Mouse (Mus musculus) stomach, embryonic 16.5 days (tissue): ENCODE data around the gene Arid1a. TPM values are rescaled to one million over a fixed set of nuclear protein-coding genes. Genes with fewer than 3 reads are reported as not detected.
A peak's percentile ranks its signal among the peaks of the same experiment; 100 is the strongest.

Experiments used
- ATAC-seq: fragments of 200-750 bp; cut with Nextera tagmentation; 2 replicates; pipeline ENCODE4 v1.8.0; 2017; ENCODE audit warnings: moderate number of reproducible peaks, moderate TSS enrichment; ENCODE audit not compliant: insufficient read depth, low FRiP score
- H3K27ac ChIP-seq: fragments of 300-500 bp; sonication (generic); 2 replicates; pipeline ENCODE4 v1.5.1; 2014; ENCODE audit warnings: low read length
- H3K27me3 ChIP-seq: fragments of 300-500 bp; sonication (generic); 2 replicates; pipeline ENCODE4 v1.6.1; 2014; ENCODE audit warnings: low read length, control low read depth, mixed read lengths; ENCODE audit not compliant: control insufficient read depth, insufficient read depth
- H3K36me3 ChIP-seq: fragments of 300-500 bp; sonication (generic); 2 replicates; pipeline ENCODE4 v1.6.1; 2014; ENCODE audit warnings: low read length; ENCODE audit not compliant: control insufficient read depth, insufficient read depth
- H3K4me1 ChIP-seq: fragments of 300-500 bp; sonication (generic); 2 replicates; pipeline ENCODE4 v1.6.1; 2014; ENCODE audit warnings: low read length, control low read depth, mixed read lengths; ENCODE audit not compliant: control insufficient read depth, insufficient read depth
- H3K4me2 ChIP-seq: fragments of 300-500 bp; sonication (generic); 2 replicates; pipeline ENCODE4 v1.6.1; 2014; ENCODE audit warnings: low read depth, low read length, mixed read lengths
- H3K4me3 ChIP-seq: fragments of 300-500 bp; sonication (generic); replicated peaks from 2 replicates; pipeline ENCODE4 v1.5.1; 2014; ENCODE audit warnings: mild to moderate bottlenecking, low read length
- H3K9ac ChIP-seq: fragments of 300-500 bp; sonication (generic); 2 replicates; pipeline ENCODE4 v1.6.1; 2014; ENCODE audit warnings: low read length
- H3K9me3 ChIP-seq: fragments of 300-500 bp; sonication (generic); replicated peaks from 2 replicates; pipeline ENCODE4 v1.6.1; 2016; ENCODE audit warnings: low read length, control low read depth; ENCODE audit not compliant: control insufficient read depth
- WGBS: fragments of 180-500 bp; shearing (Covaris S2); extraction: QIAGEN DNeasy Blood & Tissue Kit; methylation state at CpG from one replicate; pipeline ENCODE4 v1.1.7; 2014; 5-methylcytosine and 5-hydroxymethylcytosine counted together
- microRNA-seq: library from miRNA; unstranded; fragments of <30 nt; microRNA quantifications from one replicate; pipeline ENCODE4, GENCODE M21; 2016
- polyA plus RNA-seq: library from polyadenylated mRNA; unstranded; fragments of >200 nt; fragmentation: Nextera tagmentation; extraction: Ambion mirVana; gene quantifications from 2 replicates; pipeline ENCODE4 v1.2.1, GENCODE M21; 2015

The Arid1a gene
- polyA plus RNA-seq, 1 experiment from 2014 or later = 26.1 TPM

- 4% methylated on average over 36 of the region's 69 CpGs for WGBS
- peak overlapping the region; percentile 79 for H3K4me3 ChIP-seq
These were observed 123.9 kb downstream of the Arid1a start for GRCm38 (mm10) chr4:133632483-133633327.

GRCm38 (mm10) chr4:133631769-133632411 lies 124.7 kb downstream of the Arid1a start:
- no peak for ATAC-seq
- Histone ChIP-seq H3K9ac (peak overlapping the region; percentile 97), H3K36me3 (no peaks in the 10 kb centered on the region), H3K27me3 (no peaks in the 10 kb centered on the region), H3K4me1 (peaks cover 16% of the 10 kb centered on the region), H3K27ac (peak overlapping the region; percentile 46; the same call in 1 of the 2 replicates), H3K9me3 (no peaks in the 10 kb centered on the region), H3K4me2 (peak overlapping the region; percentile 98), H3K4me3 (peak overlapping the region; percentile 79)
- WGBS = 47% methylated on average over 9 of the region's 9 CpGs

More at GRCm38 (mm10) chr4:133632483-133633327, 123.9 kb downstream of the Arid1a start:
- Histone ChIP-seq H3K9ac (peak overlapping the region; percentile 97), H3K36me3 (no peaks in the 10 kb centered on the region), H3K27ac (peak overlapping the region; percentile 46; the same call in 1 of the 2 replicates), H3K4me1 (peaks cover 16% of the 10 kb centered on the region), H3K4me2 (peak overlapping the region; percentile 98), H3K27me3 (no peaks in the 10 kb centered on the region), H3K9me3 (no peaks in the 10 kb centered on the region)
- ATAC-seq = peak; percentile 48; the same call in 1 of the 2 replicates

- WGBS = 75% methylated on average over 14 of the region's 14 CpGs
- H3K27me3 ChIP-seq = no peaks in the 10 kb centered on the region
- peaks cover 17% of the 10 kb centered on the region for H3K4me1 ChIP-seq
- ATAC-seq = no peak
- H3K27ac ChIP-seq = no peak overlapping the region
- 0 out of 2 replicates have a peak overlapping the region, but pooled peaks have one; percentile 79 for H3K4me3 ChIP-seq
- H3K9ac ChIP-seq = peak overlapping the region; percentile 97
- no peaks in the 10 kb centered on the region for H3K9me3 ChIP-seq
- H3K36me3 ChIP-seq = no peaks in the 10 kb centered on the region
- 0 out of 2 replicates have a peak overlapping the region, but pooled peaks have one; percentile 98 for H3K4me2 ChIP-seq
These were observed 125.3 kb downstream of the Arid1a start for GRCm38 (mm10) chr4:133631071-133631768.

DNA sequence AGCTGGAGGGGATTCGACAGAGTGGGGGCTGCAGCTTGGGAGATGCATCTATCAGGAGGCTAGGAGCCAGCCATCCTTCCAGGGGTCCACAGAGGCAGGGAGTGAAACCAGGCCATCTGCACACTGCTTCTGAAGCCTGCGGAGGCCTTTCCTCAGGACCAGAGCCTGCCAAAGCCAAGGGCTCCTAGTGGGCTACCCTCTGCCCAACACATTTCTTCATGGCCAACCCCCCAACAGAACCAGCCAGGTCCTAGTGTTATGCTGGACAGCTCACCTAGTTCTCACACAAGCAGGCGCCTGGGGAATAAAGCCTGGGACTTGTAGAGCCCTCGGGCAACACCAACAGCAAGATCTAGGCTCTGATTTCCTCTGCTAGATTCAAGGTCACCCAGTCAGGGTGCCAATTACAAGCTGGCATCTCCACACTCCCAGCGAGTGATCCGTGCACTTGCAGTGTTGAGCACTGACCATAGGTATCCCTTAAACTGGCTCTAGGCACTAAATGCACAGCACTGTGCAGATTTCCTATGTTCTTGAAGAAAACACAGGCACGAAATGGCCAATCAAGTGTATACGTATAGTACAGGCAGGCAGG lies 126.1 kb downstream of the Arid1a start:
- WGBS = 93% methylated on average over 8 of the region's 8 CpGs
- ATAC-seq = no peak
- no peaks in the 10 kb centered on the region for H3K36me3 ChIP-seq
- H3K4me3 ChIP-seq = no peak overlapping the region
- H3K27ac ChIP-seq = no peak overlapping the region
- peaks cover 20% of the 10 kb centered on the region for H3K4me1 ChIP-seq
- no peaks in the 10 kb centered on the region for H3K9me3 ChIP-seq
- no peak overlapping the region for H3K4me2 ChIP-seq
- H3K9ac ChIP-seq = 0 out of 2 replicates have a peak overlapping the region, but pooled peaks have one; percentile 35
- H3K27me3 ChIP-seq = no peaks in the 10 kb centered on the region

DNA sequence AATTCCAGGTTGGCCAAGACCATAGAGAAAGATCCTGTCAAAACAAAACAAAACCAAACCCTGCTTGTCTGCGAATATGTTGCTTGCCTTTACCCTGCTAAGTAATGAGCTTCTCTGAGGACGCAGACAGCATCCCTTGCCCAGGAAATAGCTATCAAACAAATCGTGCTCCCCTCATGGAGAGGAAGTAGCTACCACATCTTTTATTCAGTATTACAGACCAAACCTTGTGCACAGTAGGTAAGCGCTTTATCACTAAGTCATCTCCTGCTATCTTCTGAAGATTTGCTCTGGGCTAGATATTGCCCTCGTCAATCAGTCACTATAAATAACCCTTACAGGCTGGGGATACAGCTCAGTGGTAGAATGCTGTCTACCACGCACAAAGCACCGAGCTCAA lies 127.4 kb downstream of the Arid1a start:
- Histone ChIP-seq H3K4me3 (no peak overlapping the region), H3K9ac (no peak overlapping the region), H3K27me3 (no peaks in the 10 kb centered on the region), H3K4me1 (peaks cover 20% of the 10 kb centered on the region), H3K27ac (no peak overlapping the region), H3K9me3 (no peaks in the 10 kb centered on the region), H3K36me3 (no peaks in the 10 kb centered on the region), H3K4me2 (no peak overlapping the region)
- WGBS = 74% methylated on average over 7 of the region's 7 CpGs
- no peak for ATAC-seq

Small RNA genes lying within 50 kb of the gene (microRNA-seq; reads per million reads assigned to microRNA genes)
- not detected for gene Mir7227

Other genes starting within 250 kb of the Arid1a start
- 33.7 and 39.0 TPM in 2 replicates for gene Kdf1, start 237.8 kb downstream of the Arid1a start, polyA plus RNA-seq
- gene Nudc, start 210.8 kb downstream of the Arid1a start, polyA plus RNA-seq = 194 and 218 TPM in 2 replicates
- 6.6 and 7.2 TPM in 2 replicates for gene Nr0b2, start 203.4 kb downstream of the Arid1a start, polyA plus RNA-seq
- gene Gpatch3, start 182.0 kb downstream of the Arid1a start, polyA plus RNA-seq = 3.9 and 4.2 TPM in 2 replicates
- gene Gpn2, start 172.4 kb downstream of the Arid1a start, polyA plus RNA-seq = 13.8 and 14.3 TPM in 2 replicates
- 339 and 468 TPM in 2 replicates for gene Sfn, start 154.6 kb downstream of the Arid1a start, polyA plus RNA-seq
- 2.0 and 3.4 TPM in 2 replicates for gene Zdhhc18, start 106.6 kb downstream of the Arid1a start, polyA plus RNA-seq
- 17.9 and 20.1 TPM in 2 replicates for gene Pigv, start 84.1 kb downstream of the Arid1a start, polyA plus RNA-seq
- gene Rps6ka1, start 131.0 kb upstream of the Arid1a start, polyA plus RNA-seq = 69.2 and 71.8 TPM in 2 replicates
- 1,639 and 1,753 TPM in 2 replicates for gene Hmgn2, start 211.9 kb upstream of the Arid1a start, polyA plus RNA-seq
- 43.0 and 45.8 TPM in 2 replicates for gene Dhdds, start 244.1 kb upstream of the Arid1a start, polyA plus RNA-seq